Mouse (Mus musculus) cerebellum, postnatal 14 days (tissue): Measurements from ENCODE around the gene Mrpl45.
"Not testable (repeated sequence)": the region's sequence is repeated elsewhere in the genome, so short reads cannot be mapped to it uniquely, and the experiment has no call there.

Experiments
- DNase-seq, 2 experiments: peaks; one replicate each; pipeline ENCODE4 v3.0.0; 2021; ENCODE audit warnings: mixed read lengths in 2 of 2

Mrpl45 gene

DNA sequence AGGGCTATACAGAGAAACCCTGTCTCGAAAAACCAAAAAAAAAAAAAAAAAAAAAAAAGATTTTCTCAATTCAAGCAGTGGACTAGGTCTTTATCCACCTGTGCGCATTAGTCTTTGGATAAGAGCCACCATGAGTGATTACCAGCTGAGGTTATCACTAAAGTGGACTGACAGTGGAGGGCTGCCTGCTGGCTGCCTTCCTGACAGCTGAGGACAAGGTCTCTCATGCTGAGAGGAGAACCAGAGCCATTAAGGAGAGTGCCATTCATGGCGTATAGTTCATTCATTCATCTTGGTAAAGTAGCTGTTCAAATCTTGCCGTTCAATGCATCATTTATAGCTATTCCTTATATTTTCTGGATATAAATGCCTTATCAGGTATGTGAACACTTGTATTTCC, 19.0 kb upstream of the Mrpl45 start:
- no peak for DNase-seq

- no peak for DNase-seq
Observed at GRCm38 (mm10) chr11:97299939-97300338, 15.6 kb upstream of the Mrpl45 start.

DNA sequence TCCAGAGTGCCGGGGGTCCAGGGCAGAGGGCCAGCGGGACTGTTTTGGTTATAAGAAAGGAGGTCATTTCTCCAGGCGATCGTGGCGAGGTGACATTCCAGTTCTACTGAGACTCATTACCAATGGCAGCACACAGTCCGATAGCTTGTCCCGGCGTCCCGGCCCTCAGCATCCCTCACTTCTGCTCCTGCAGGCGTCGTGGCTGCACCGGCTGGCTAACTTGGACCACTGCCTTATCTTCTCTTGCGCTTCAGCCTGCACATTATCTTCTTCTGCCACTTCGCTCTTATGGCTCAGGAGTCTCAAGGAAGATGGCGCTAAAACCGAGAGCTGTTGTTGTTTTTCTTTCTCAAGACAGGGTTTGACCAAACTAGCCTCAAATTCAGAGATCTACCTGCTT, 14.1 kb upstream of the Mrpl45 start:
- DNase-seq: peak in 1 of 2 experiments; percentile 50

DNA sequence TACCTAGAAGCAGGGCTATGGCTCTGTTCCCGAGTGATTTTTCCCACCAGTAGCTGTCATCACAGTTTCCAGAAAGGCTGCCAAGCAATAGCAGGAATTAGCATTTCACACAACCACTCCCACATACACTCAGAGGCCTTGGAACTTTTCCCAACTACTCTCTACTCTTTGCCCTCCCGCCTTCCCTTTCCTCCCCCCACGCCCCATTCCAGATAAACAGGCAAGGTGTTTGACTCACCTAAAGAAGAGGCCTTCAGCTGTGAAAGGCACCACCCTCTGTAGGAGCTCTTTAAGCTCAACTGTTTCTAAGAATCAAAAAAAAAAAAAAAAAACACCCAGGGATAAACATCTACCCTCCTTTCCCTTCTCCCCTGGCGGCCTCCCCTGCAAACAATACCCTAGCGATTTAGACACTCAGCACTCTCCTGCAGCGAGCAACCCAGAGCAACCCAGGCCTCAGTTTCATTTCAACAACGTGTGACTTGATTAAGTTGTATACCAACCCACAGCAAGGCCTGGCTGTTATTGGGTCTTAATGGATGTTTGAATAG, 13.2 kb upstream of the Mrpl45 start:
- peak in 1 of 2 experiments; percentile 31 for DNase-seq

DNA sequence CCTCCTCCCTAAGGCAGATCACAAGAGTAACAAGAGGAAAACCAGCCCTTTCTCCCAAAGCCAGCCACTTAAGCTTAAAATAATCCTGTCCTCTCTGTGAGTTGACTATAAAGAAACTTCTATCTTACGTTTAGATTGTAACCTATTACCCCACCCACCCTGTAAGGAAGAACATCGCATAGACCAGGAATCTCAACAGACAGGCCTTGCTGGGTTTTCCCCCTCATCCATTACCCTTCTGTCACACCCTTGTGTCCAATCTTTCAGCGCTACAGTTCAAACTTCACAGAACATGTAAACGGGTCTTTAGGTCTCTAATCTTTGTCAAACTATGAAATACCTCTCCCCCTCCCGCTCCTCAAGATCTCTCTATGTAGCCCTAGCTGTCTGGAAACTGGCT, 10.9 kb upstream of the Mrpl45 start:
- no peak for DNase-seq

DNA sequence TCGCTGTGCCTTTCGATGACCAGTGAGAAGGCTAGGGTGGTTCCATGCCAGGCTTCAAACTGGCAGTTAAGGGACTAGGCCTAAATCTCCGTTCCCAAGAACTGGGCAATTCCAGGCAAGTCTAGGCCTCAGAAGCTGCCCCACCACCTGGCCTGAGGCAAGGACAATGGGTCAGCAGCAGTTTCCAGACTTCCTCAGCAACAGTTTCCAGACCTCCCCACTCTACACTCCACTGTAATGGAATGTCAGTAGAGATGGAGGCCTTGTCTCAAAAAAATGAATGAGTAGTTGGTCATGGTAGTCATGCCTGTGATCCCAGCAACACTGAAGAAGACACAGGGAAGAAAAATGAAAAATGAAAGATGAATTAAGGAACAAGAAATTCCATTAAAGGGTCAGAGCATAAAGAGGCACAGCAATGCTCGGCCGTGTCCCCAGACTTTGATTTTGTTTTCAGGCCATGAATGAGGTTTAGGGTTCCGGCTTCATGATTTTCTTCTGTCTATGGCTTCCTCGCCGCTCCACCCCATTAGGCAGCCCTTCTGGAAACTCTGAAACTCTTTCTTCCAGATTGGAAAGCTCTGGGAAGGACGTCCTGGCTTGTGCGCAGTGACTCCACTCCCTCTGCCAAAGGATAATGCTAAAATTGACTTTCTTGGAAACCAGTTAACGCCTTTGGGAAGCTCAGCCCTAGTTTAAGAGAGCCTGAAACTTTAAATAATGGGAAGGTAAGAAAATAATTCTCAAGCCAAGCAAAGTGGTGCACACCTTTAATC, 8.0 kb upstream of the Mrpl45 start:
- no peak for DNase-seq

GRCm38 (mm10) chr11:97308806-97309450, 6.6 kb upstream of the Mrpl45 start:
- DNase-seq: no peak

- peak; percentile 29 to 31 for DNase-seq
Observed at GRCm38 (mm10) chr11:97309451-97309836, 6.1 kb upstream of the Mrpl45 start.

DNA sequence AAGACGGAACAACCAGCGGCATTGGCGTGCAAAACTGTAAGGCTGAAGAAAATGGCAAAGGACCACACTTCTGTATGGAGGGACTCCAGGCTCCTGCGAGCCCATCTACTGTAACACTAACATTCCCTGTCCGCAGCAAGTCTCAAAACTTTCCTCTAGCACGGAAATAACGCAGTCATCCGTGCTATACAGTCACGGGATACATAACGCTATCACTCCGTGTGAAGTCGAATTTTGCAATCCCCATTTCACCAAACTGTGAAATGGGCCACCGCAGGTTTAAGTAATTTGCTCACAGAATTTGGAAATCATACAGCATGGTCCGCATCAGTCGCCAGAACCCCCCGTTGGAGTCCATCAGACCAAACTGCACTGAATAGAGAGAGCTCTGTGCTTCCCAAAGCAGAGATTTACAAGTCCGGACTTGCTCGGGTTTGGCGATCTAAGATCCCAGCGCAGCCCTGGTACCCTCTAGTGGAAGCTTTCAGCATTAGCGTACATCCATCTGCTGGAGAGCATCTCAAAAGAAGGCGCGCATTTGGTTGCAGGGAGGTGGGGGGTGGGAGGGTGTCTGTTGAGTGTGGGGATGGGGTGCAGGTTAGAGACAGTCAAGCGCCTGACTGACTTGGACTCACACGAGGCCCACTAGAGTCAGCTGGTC, 5.5 kb upstream of the Mrpl45 start:
- DNase-seq: peak; percentile 83 to 85

GRCm38 (mm10) chr11:97310895-97311631, 4.5 kb upstream of the Mrpl45 start:
- DNase-seq: no peak

- DNase-seq: not testable (repeated sequence)
Observed at GRCm38 (mm10) chr11:97312871-97313270, 2.6 kb upstream of the Mrpl45 start.

- DNase-seq: peak in 1 of 2 experiments; percentile 71
Observed at GRCm38 (mm10) chr11:97314110-97314509, 1.4 kb upstream of the Mrpl45 start.

- DNase-seq: no peak
Observed at GRCm38 (mm10) chr11:97314751-97315503, 589 bp upstream of the Mrpl45 start.

DNA sequence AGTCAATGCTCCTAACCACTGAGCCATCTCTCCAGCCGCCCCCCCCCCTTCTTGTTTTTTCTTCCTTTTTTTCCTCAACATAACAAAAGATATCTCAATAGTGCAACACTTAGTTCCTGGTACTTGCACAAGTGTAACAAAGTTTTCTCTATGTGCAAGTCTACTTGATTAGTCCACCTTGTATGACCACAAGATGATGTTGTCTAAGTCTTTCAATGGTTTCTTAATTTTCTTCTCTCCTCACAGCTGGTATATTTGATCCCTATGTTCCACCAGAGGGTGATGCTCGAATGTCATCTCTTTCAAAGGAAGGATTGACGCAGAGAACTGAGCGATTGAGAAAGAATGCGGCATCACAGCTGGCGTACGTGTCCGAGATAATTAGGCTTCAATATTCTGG, 5.7 kb downstream of the Mrpl45 start:
- DNase-seq: no peak

GRCm38 (mm10) chr11:97321894-97322600, 6.5 kb downstream of the Mrpl45 start:
- not testable (repeated sequence) for DNase-seq

DNA sequence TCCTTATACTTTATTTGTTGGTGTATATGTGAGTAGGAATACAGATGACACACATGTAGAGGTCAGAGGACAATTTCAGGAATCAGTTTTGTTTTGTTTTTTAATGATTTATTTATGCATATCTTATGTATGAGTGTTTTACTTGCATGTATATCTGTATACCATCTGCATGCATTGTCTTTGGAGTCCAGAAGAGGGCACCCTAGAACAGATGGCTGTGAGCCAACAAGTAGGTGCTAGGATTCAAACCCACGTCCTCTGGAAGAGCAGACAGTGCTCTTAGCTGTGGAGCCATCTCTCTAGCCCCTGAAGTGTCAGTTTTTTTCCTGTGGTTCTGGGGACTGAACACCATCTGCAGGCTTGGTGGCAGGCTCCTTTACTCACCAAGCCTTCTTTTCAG, 9.7 kb downstream of the Mrpl45 start:
- DNase-seq: no peak

- peak; percentile 78 to 83 for DNase-seq
Observed at GRCm38 (mm10) chr11:97328148-97328547, 12.6 kb downstream of the Mrpl45 start.

DNA sequence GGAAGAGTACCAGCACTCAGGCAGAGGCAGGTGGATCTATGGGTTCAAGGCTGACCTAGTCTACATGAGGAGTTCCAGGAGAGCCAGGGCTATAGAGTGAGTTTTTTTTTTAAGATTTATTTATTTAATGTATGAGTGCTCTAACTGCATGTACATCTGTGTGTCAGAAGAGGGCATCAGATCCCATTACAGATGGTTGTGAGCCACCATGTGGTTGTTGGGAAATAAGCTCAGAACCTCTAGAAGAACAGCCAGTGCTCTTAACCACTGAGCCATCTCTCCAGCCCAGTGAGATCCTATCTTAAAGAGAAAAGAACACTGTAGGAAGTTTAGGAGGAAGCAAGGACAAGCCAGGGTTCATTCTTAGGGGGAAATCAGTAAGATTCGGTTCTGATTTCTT, 14.8 kb downstream of the Mrpl45 start:
- DNase-seq: no peak

- DNase-seq: no peak
Observed at GRCm38 (mm10) chr11:97331231-97332190, 16.0 kb downstream of the Mrpl45 start.

GRCm38 (mm10) chr11:97333044-97333443, 17.5 kb downstream of the Mrpl45 start:
- no peak for DNase-seq
